Mouse (Mus musculus): Measurements from ENCODE around the gene Tiam2. TPM values are rescaled to one million over a fixed set of nuclear protein-coding genes. Genes with fewer than 3 reads are reported as not detected.
A peak's percentile ranks its signal among the peaks of the same experiment; 100 is the strongest.

Tiam2 gene
- polyA plus RNA-seq, 1 experiment from 2014 or later, result 4.9 TPM

DNA sequence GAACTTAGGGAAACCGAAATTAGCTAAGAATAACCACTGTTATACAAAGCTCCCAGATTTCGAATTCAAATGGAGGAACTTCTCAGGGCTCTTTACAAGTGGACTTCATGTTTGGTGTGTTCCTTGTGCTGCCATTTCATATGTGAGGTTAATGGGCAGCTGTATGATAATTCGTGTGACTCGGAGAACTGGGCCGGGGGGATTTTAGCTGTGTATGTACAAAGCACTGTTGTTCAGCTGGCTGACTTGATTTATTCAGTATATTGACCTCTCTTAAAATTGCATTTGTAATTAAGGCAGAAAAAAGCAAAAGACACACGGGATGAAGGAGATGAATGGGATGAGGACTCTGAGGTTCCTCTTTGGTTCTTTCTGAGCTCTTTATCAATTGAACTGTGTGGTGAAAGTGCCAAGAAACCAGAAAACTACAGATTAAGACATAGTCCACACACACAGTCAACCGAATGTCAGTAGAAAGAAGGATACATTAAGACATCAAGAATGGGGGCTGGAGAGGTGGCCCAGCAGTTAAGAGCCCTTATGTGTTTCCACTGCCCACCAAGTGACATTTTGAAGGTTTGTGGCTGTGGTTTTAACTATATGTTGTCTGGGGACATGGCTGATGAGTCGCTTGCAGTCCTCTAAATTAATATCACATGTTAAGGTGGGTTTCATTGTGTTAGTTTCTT is 141.4 kb downstream of the Tiam2 start:
- Histone ChIP-seq H3K9ac (replicated peaks) (no peak overlapping the region), H3K4me3 (replicated peaks) (no peak overlapping the region), H3K27ac (no peak overlapping the region), H3K4me2 (replicated peaks) (no peak overlapping the region), H3K9me3 (no peaks in the 10 kb centered on the region), H3K36me3 (no peaks in the 10 kb centered on the region), H3K4me1 (replicated peaks) (peaks cover 15% of the 10 kb centered on the region), H3K27me3 (no peaks in the 10 kb centered on the region)
- 37% methylated on average over 8 of the region's 8 CpGs for WGBS
- ATAC-seq, result peak; percentile 62

DNA sequence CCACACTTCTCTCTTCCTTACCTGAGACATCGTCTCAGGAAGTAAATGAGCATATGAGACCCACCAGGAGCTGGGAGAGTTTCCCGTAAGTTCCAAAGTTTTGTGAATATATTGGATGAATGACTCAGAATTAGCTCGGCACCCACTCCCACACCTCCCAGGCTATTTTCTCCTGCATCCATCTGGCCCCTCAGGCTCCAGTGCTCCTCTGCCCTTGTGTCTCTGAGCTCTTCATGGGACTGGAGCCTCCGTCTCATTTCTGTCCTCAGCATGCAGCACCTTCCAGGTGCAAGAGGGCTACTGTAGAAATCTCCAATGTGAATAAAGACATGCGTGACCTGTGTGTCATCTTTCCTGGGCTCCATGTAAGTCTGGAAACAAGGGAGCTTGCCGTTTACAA is 145.6 kb downstream of the Tiam2 start:
- Histone ChIP-seq H3K27me3 (no peaks in the 10 kb centered on the region), H3K9me3 (no peaks in the 10 kb centered on the region), H3K9ac (replicated peaks) (no peak overlapping the region), H3K4me1 (replicated peaks) (peaks cover 6% of the 10 kb centered on the region; the same call in 1 of the 2 replicates), H3K4me2 (replicated peaks) (no peak overlapping the region), H3K4me3 (replicated peaks) (no peak overlapping the region), H3K27ac (no peak overlapping the region), H3K36me3 (no peaks in the 10 kb centered on the region)
- no peak for ATAC-seq
- WGBS, result 78% methylated on average over 6 of the region's 6 CpGs

DNA sequence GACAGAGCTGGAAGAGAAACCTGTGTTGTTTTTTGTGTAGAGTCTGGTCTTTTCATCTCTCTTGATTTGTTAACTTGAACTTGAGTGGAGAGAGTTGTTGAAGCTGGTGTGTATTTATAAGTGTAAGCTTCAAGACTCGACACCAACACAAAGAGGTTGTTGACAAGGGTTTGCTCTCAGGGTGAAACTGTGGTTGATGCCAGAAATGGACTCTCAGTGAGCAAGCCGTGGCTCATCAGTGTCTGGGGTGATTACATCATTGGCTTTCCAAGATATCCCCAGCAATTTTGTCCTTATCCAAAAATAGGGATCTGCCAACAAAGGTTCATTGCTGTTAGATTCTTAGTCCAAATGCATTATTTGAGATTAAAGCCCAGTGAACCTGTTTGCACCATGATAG is 150.2 kb downstream of the Tiam2 start:
- Histone ChIP-seq H3K9ac (replicated peaks) (no peak overlapping the region), H3K9me3 (no peaks in the 10 kb centered on the region), H3K4me1 (replicated peaks) (no peaks in the 10 kb centered on the region), H3K27ac (no peak overlapping the region), H3K36me3 (no peaks in the 10 kb centered on the region), H3K27me3 (no peaks in the 10 kb centered on the region), H3K4me3 (replicated peaks) (no peak overlapping the region), H3K4me2 (replicated peaks) (no peak overlapping the region)
- WGBS, result 79% methylated on average over 2 of the region's 2 CpGs
- ATAC-seq, result no peak

DNA sequence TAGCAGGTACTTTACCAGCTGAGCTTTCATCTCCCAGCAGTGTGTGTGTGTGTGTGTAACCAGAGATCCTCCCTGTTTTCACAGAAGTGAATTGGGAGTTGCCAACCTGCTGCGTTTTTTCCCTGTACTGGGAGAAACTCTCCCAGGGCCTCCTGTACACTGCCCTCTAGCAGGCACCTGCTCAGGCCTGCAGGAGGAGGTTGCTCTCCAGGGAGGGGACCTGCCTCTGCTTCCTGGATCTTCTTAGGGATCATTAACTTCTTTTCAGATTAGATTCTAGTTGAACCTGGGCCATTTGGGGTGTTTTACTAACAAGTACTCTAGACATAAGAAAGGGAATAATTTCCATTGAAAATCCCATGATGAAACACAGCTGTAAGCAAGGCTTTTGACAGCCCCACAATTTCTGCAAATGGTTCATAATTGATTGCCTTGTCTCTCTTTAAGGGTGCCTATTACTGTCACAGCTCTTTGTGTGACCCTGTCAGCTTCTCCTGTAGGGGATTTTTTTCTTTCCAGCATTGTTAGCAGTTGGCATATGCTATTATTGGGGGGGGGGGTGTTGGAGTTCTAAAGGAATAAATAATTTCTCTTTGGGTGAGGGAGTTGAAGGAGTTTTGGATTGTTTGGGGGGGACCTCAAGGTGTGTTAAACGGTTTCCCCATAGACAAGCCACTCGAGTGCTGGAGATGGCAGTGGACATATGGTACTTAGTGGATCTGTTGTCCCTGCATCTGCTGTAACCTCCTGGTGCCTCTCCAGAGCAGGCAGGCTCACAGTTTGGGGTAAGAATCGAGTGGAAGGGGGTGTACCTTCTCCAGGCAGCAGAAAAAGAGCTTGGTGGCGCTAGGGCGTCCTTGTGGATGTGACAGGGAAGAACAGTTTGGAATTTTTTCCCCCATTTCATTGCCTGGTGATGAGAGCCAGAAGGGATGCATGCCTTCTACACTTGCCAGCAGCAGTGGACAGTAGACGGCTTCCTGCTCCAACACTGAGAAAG is 155.5 kb downstream of the Tiam2 start:
- 65% methylated on average over 7 of the region's 7 CpGs for WGBS
- Histone ChIP-seq H3K27ac (no peak overlapping the region), H3K9me3 (no peaks in the 10 kb centered on the region), H3K4me3 (replicated peaks) (no peak overlapping the region), H3K27me3 (no peaks in the 10 kb centered on the region), H3K4me2 (replicated peaks) (no peak overlapping the region), H3K4me1 (replicated peaks) (no peaks in the 10 kb centered on the region), H3K36me3 (no peaks in the 10 kb centered on the region), H3K9ac (replicated peaks) (no peak overlapping the region)
- ATAC-seq, result no peak

DNA sequence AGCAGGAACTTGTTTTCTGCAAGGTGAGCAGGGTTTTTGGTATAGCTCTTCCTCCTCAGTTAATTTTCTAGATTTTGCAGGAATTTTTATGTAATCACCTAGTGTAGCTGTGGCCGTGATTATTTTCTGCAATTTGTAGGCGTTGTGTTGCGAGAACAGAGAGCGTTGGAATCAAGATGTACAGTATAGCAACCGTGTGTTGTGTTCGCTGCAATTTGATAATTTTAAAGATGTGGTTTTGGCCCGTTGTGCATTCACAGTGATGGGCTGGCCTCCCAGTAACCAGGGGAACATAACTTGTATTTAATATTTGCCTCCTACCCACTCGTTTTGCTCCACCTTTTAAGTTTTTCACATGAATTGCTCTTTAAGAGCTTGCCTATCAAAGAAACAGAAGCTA is 156.7 kb downstream of the Tiam2 start:
- Histone ChIP-seq H3K4me2 (replicated peaks) (no peak overlapping the region), H3K9me3 (no peaks in the 10 kb centered on the region), H3K4me1 (replicated peaks) (no peaks in the 10 kb centered on the region), H3K27ac (no peak overlapping the region), H3K27me3 (no peaks in the 10 kb centered on the region), H3K4me3 (replicated peaks) (no peak overlapping the region), H3K9ac (replicated peaks) (no peak overlapping the region), H3K36me3 (no peaks in the 10 kb centered on the region)
- no peak for ATAC-seq
- WGBS, result 89% methylated on average over 8 of the region's 8 CpGs

DNA sequence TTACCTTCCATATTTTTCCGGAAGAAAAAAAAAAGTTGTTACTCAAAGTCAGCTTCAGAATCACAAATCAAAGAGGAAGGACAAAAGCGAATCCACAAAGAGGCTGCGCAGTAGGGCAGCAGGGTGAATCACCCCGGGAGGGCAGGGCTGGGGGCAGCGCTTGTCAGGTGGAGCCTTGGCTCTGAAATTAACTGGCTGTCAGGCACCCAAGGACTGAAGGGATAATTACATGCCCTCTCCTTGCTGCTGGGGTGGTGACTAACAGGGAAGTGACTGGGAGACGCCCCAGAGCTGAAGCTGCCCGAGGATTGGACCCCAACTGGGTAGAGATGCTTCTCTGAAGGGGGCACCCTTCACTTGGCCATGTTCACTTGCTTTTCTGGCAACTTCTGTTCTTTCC is 159.5 kb downstream of the Tiam2 start:
- H3K27me3 ChIP-seq, result no peaks in the 10 kb centered on the region
- 70% methylated on average over 7 of the region's 7 CpGs for WGBS
- no peak overlapping the region for H3K27ac ChIP-seq
- H3K4me1 ChIP-seq (replicated peaks), result no peaks in the 10 kb centered on the region
- no peak overlapping the region for H3K4me3 ChIP-seq (replicated peaks)
- no peak for ATAC-seq
- H3K36me3 ChIP-seq, result no peaks in the 10 kb centered on the region
- H3K9me3 ChIP-seq, result no peaks in the 10 kb centered on the region
- H3K4me2 ChIP-seq (replicated peaks), result no peak overlapping the region
- no peak overlapping the region for H3K9ac ChIP-seq (replicated peaks)

DNA sequence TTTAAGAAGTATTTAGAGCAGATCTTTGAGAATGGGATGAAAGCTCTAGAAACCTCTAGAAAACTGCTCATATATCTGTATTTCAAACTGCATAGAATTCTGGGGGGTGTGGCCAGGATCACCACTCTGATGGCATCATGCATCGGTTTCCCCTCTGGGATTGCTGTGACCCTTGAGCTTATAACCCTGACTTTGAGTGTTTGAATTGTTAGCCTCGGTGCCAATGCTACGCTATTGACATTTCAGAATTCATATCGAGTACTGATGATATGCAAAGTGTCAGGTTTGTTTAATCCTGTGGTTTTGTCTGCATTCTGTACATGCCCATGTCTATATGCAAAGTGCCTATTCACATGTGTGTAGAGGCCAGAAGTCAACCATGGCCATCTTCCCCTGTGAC is 160.8 kb downstream of the Tiam2 start:
- Histone ChIP-seq H3K36me3 (no peaks in the 10 kb centered on the region), H3K4me3 (replicated peaks) (no peak overlapping the region), H3K4me1 (replicated peaks) (no peaks in the 10 kb centered on the region), H3K4me2 (replicated peaks) (no peak overlapping the region), H3K9me3 (no peaks in the 10 kb centered on the region), H3K9ac (replicated peaks) (no peak overlapping the region), H3K27ac (no peak overlapping the region), H3K27me3 (no peaks in the 10 kb centered on the region)
- ATAC-seq, result no peak
- WGBS, result 94% methylated on average over 4 of the region's 4 CpGs

DNA sequence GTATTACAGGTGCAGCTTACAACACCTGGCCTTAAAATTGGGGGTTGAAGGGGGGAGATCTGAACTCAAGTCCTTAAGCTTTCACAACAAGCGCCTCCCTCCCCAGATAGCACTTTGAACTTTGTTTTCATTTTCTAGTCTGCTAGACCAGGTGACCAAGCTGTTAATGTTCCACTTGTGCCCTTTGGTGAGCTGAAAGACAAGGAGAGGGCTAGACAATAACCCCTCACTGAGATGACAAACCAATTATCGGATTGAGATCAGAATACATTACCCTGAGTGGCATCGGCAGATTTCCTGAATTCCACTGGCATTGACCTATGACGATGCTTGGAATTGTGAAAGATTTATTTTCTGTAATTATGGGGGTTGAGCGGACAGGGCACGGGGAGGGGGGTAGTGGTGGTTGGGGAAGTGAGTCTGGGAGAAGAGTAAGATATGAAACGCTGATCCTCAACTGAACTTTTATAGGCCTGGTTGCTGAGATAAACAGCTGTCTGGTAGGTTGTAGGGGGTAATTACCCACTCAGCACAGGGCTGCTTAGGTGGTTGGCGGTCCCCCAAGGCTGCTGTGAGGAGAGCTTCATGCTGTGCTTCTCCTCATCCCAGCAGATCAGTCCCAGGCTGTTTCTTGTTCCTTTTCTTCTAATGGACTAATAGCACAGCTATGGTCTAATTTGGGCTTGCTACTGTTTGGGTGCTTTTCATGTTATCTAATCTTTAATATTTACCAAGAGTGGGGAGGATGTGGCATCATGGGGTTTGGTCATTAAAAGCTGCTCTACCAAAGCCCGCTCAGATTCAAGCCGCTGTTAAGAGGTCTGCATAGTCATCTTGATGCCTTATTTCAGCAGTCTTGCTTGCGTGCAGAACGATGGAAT is 161.6 kb downstream of the Tiam2 start:
- Histone ChIP-seq H3K36me3 (no peaks in the 10 kb centered on the region), H3K4me1 (replicated peaks) (no peaks in the 10 kb centered on the region), H3K9ac (replicated peaks) (no peak overlapping the region), H3K4me3 (replicated peaks) (no peak overlapping the region), H3K9me3 (no peaks in the 10 kb centered on the region), H3K4me2 (replicated peaks) (no peak overlapping the region), H3K27ac (no peak overlapping the region), H3K27me3 (no peaks in the 10 kb centered on the region)
- whole genome bisulfite sequencing, result 74% methylated on average over 12 of the region's 12 CpGs
- no peak for ATAC-seq

DNA sequence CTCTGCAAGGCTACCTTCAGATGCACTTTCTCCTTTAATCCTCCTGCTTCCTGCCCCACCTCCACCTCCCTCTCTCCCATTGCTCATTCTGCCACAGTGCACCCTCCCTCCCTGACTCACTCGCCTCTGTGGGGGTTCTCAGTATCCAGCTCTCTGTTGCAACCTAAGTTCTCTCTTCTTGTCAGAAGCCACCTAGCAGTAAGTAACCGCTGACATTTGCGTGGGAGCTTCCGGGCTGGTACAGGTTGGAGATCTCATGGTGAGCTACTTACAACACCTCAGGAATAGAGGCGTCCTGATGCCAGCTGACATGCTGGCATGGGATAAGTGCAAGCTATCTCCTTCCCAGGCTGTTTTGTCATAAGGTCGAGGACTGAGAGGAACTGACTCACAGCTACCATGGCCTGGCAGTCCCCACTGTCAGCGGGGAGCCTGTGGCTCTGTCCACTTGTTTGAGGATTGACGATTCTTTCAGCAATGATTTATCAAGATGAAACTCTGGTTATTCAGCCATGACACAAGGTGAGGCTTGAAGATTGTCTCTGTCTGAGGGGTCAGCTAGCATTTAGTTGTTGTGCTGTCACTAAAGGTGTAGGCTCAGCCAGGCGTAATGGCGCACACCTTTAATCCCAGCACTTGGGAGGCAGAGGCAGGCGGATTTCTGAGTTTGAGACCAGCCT is 164.0 kb downstream of the Tiam2 start:
- H3K9ac ChIP-seq (replicated peaks), result no peak overlapping the region
- 84% methylated on average over 11 of the region's 11 CpGs for WGBS
- no peaks in the 10 kb centered on the region for H3K36me3 ChIP-seq
- H3K27ac ChIP-seq, result no peak overlapping the region
- no peak overlapping the region for H3K4me2 ChIP-seq (replicated peaks)
- no peak overlapping the region for H3K4me3 ChIP-seq (replicated peaks)
- H3K27me3 ChIP-seq, result no peaks in the 10 kb centered on the region
- H3K9me3 ChIP-seq, result no peaks in the 10 kb centered on the region
- no peaks in the 10 kb centered on the region for H3K4me1 ChIP-seq (replicated peaks)
- ATAC-seq, result no peak

DNA sequence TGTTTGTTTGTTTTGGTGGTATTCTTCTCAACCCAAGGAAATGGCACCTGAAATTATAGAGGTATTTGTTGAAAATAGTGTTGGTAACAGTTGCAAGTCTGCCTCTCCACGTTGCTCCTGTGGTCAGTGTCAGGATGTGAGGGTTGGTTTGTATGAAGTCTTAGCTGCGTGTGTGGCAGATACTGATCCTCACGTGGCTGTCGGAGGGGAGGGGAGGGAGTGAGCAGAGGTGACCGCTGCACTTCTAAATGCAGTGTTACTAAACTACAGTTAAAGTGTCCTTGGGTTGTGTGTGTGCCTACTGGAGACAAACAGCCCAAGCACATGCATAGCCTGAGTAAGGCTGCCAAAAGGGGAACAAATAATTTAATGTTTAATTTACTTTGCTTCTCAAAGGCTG is 164.7 kb downstream of the Tiam2 start:
- Histone ChIP-seq H3K9ac (replicated peaks) (no peak overlapping the region), H3K4me2 (replicated peaks) (no peak overlapping the region), H3K27me3 (no peaks in the 10 kb centered on the region), H3K4me3 (replicated peaks) (no peak overlapping the region), H3K36me3 (no peaks in the 10 kb centered on the region), H3K9me3 (no peaks in the 10 kb centered on the region), H3K4me1 (replicated peaks) (no peaks in the 10 kb centered on the region), H3K27ac (no peak overlapping the region)
- ATAC-seq, result no peak
- WGBS, result 78% methylated on average over 5 of the region's 5 CpGs

DNA sequence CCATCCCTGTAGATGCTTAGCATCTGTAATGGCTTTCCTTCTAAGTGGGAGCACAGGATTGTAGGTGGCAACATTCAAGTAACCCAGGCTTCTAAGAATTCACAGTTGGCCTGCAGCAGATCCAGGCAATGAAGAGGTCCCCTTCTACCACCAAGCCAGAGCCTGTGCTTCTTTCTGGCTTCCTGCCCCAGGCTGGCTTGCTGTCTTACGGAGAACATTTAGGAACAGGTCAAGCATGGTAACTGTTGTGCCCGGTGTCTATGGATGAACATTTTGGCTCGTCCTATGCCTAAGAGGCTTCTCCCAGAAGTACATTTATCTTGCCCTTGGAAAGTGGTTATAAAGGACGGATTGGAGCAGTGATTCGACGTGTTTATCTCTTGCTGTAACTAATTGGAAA is 165.3 kb downstream of the Tiam2 start:
- WGBS, result 89% methylated on average over 6 of the region's 6 CpGs

More for the DNA sequence above, 165.3 kb downstream of the Tiam2 start:
- H3K4me1 ChIP-seq (replicated peaks), result no peaks in the 10 kb centered on the region
- no peaks in the 10 kb centered on the region for H3K27me3 ChIP-seq
- H3K9ac ChIP-seq (replicated peaks), result no peak overlapping the region
- H3K4me3 ChIP-seq (replicated peaks), result no peak overlapping the region
- H3K9me3 ChIP-seq, result no peaks in the 10 kb centered on the region
- no peak overlapping the region for H3K27ac ChIP-seq
- no peak for ATAC-seq
- no peaks in the 10 kb centered on the region for H3K36me3 ChIP-seq
- H3K4me2 ChIP-seq (replicated peaks), result no peak overlapping the region

Measured in midbrain, embryonic 13.5 days (tissue).